Mouse (Mus musculus): Measurements from ENCODE around the gene Tspan3.

Tspan3 gene

GRCm38 (mm10) chr9:56118091-56118490 lies 47.2 kb downstream of the Tspan3 start:
- no peak for DNase-seq (ENCODE audit: low spot score in 2 of 2)

- no peak for DNase-seq (ENCODE audit: low spot score in 2 of 2)
Measured at GRCm38 (mm10) chr9:56108174-56108573, 57.1 kb downstream of the Tspan3 start.

- DNase-seq (ENCODE audit: low spot score in 2 of 2) = no peak
Measured at GRCm38 (mm10) chr9:56107527-56107926, 57.8 kb downstream of the Tspan3 start.

- no peak for DNase-seq (ENCODE audit: low spot score in 2 of 2)
Measured at GRCm38 (mm10) chr9:56106274-56107072, 58.8 kb downstream of the Tspan3 start.

GRCm38 (mm10) chr9:56104921-56105320 lies 60.4 kb downstream of the Tspan3 start:
- DNase-seq (ENCODE audit: low spot score in 2 of 2) = no peak

GRCm38 (mm10) chr9:56101022-56101421 lies 64.3 kb downstream of the Tspan3 start:
- no peak for DNase-seq (ENCODE audit: low spot score in 2 of 2)

GRCm38 (mm10) chr9:56100041-56100522 lies 65.2 kb downstream of the Tspan3 start:
- DNase-seq (ENCODE audit: low spot score in 2 of 2) = no peak

GRCm38 (mm10) chr9:56097584-56098298 lies 67.5 kb downstream of the Tspan3 start:
- no peak for DNase-seq (ENCODE audit: low spot score in 2 of 2)

- peak in 1 of 2 experiments; percentile 58 for DNase-seq (ENCODE audit: low spot score in 2 of 2)
Measured at GRCm38 (mm10) chr9:56092102-56092501, 73.2 kb downstream of the Tspan3 start.

GRCm38 (mm10) chr9:56090546-56091225 lies 74.6 kb downstream of the Tspan3 start:
- DNase-seq (ENCODE audit: low spot score in 2 of 2) = no peak

- peak; percentile 60 to 78 for DNase-seq (ENCODE audit: low spot score in 2 of 2)
Measured at GRCm38 (mm10) chr9:56089778-56090520, 75.3 kb downstream of the Tspan3 start, which contains the start of gene Pstpip1. TSS of gene Pstpip1 (plus strand) at chr9:56089962.

- DNase-seq (ENCODE audit: low spot score in 2 of 2) = no peak
Measured at GRCm38 (mm10) chr9:56086524-56086923, 78.8 kb downstream of the Tspan3 start.

All from spleen, postnatal 10 days (tissue).